Mouse (Mus musculus): ENCODE data around the gene Heg1. TPM values are rescaled to one million over a fixed set of nuclear protein-coding genes. Genes with fewer than 3 reads are reported as not detected.
A peak's percentile ranks its signal among the peaks of the same experiment; 100 is the strongest.

The Heg1 gene
- polyA plus RNA-seq, 1 experiment = 7.7 TPM

GRCm38 (mm10) chr16:33764501-33765193 is 80.5 kb downstream of the Heg1 start:
- 27% methylated on average over 12 of the region's 12 CpGs for WGBS
- peak; percentile 96 for DNase-seq (ENCODE audit: low read depth, low spot score)

- DNase-seq (ENCODE audit: low read depth, low spot score) = no peak
- 68% methylated on average over 2 of the region's 2 CpGs for WGBS
Measured at GRCm38 (mm10) chr16:33765477-33765876, 81.3 kb downstream of the Heg1 start.

- WGBS = 40% methylated on average over 12 of the region's 12 CpGs
- DNase-seq (ENCODE audit: low read depth, low spot score) = no peak
Measured at GRCm38 (mm10) chr16:33766309-33766708, 82.1 kb downstream of the Heg1 start.

GRCm38 (mm10) chr16:33766757-33767156 is 82.6 kb downstream of the Heg1 start:
- WGBS = 40% methylated on average over 15 of the region's 15 CpGs
- no peak for DNase-seq (ENCODE audit: low read depth, low spot score)

GRCm38 (mm10) chr16:33768491-33769278 is 84.5 kb downstream of the Heg1 start:
- no peak for DNase-seq (ENCODE audit: low read depth, low spot score)
- 67% methylated on average over 3 of the region's 3 CpGs for WGBS

- WGBS = 33% methylated on average over 7 of the region's 7 CpGs
- DNase-seq (ENCODE audit: low read depth, low spot score) = no peak
Measured at GRCm38 (mm10) chr16:33769848-33770247, 85.7 kb downstream of the Heg1 start.

GRCm38 (mm10) chr16:33770778-33771454 is 86.7 kb downstream of the Heg1 start:
- no peak for DNase-seq (ENCODE audit: low read depth, low spot score)
- WGBS = 88% methylated on average over 4 of the region's 4 CpGs

GRCm38 (mm10) chr16:33772809-33773208 is 88.6 kb downstream of the Heg1 start:
- 35% methylated on average over 5 of the region's 5 CpGs for whole genome bisulfite sequencing

GRCm38 (mm10) chr16:33774972-33775371 is 90.8 kb downstream of the Heg1 start:
- no peak for DNase-seq (ENCODE audit: low read depth, low spot score)
- 44% methylated on average over 3 of the region's 3 CpGs for WGBS

More at GRCm38 (mm10) chr16:33772809-33773208, 88.6 kb downstream of the Heg1 start:
- DNase-seq (ENCODE audit: low read depth, low spot score) = no peak

GRCm38 (mm10) chr16:33775733-33776335 is 91.7 kb downstream of the Heg1 start:
- 47% methylated on average over 1 of the region's 1 CpGs for WGBS
- DNase-seq (ENCODE audit: low read depth, low spot score) = no peak

- DNase-seq (ENCODE audit: low read depth, low spot score) = no peak
- 29% methylated on average over 7 of the region's 7 CpGs for WGBS
Measured at GRCm38 (mm10) chr16:33776766-33777529, 92.8 kb downstream of the Heg1 start.

- 67% methylated on average over 6 of the region's 6 CpGs for WGBS
- no peak for DNase-seq (ENCODE audit: low read depth, low spot score)
Measured at GRCm38 (mm10) chr16:33777607-33778006, 93.4 kb downstream of the Heg1 start.

- WGBS = 42% methylated on average over 5 of the region's 5 CpGs
- no peak for DNase-seq (ENCODE audit: low read depth, low spot score)
Measured at GRCm38 (mm10) chr16:33781789-33782728, 97.9 kb downstream of the Heg1 start.

GRCm38 (mm10) chr16:33782729-33783091 is 98.5 kb downstream of the Heg1 start:
- DNase-seq (ENCODE audit: low read depth, low spot score) = no peak
- 43% methylated on average over 1 of the region's 1 CpGs for WGBS

- WGBS = 73% methylated on average over 1 of the region's 1 CpGs
Measured at GRCm38 (mm10) chr16:33784547-33784946, 100.4 kb downstream of the Heg1 start.

GRCm38 (mm10) chr16:33785092-33785704 is 101.0 kb downstream of the Heg1 start:
- 20% methylated on average over 8 of the region's 8 CpGs for WGBS
- DNase-seq (ENCODE audit: low read depth, low spot score) = no peak

More at GRCm38 (mm10) chr16:33784547-33784946, 100.4 kb downstream of the Heg1 start:
- DNase-seq (ENCODE audit: low read depth, low spot score) = no peak

- DNase-seq (ENCODE audit: low read depth, low spot score) = no peak
- 49% methylated on average over 7 of the region's 7 CpGs for WGBS
Measured at GRCm38 (mm10) chr16:33786657-33787390, 102.7 kb downstream of the Heg1 start.
